Comparison of ENCODE assay signal across 12 mouse cellular contexts in the genomic region with DNA sequence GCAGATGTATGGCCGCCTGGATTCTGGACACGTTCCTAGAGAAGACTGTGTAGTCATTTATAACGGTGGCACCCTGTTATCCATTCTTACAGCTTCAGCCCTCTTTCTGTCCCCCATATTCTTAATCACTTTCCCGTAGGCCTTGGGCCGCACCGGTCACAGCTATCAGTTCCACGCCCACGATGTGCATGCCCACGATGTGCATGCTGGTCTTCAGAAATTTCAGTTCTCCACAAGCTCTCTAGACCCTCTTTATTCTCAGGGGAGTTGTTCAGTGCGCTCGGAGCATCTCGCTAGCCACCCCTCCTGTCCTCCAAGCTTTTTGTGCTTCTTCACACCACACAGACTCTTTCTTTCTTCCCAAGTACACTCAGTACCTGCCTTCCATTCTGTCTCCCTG.
DNase-seq lines count a peak whose midpoint lies in the region; ATAC-seq and TF ChIP-seq lines count a peak whose summit lies in the region.
"Had no signal": no experiment of that assay in that cellular context is flagged by ENCODE, and none has a peak within 500 bp of the region (broad histone marks: within the 10 kb centered on the region; RNA-seq: fewer than 3 reads in every experiment).

No protein-coding gene starts in this region.

- peak overlapping the region; percentile 35 for H3K4me3 ChIP-seq in heart, adult 2 months
- no peak overlapping the region for H3K4me3 ChIP-seq in layer of hippocampus, adult 2 months
- H3K4me3 ChIP-seq in embryonic facial prominence, embryonic 13.5 days = no peak overlapping the region
- H3K4me3 ChIP-seq in limb, embryonic 15.5 days = peak overlapping the region; percentile 20; the same call in 1 of the 2 replicates
- no peak overlapping the region for H3K4me3 ChIP-seq in forebrain, embryonic 10.5 days

- WGBS in heart, adult 2 months = 52% methylated on average over 12 of the region's 12 CpGs
- 73% methylated on average over 12 of the region's 12 CpGs for WGBS in embryonic facial prominence, embryonic 13.5 days
- WGBS in limb, embryonic 15.5 days = 71% methylated on average over 12 of the region's 12 CpGs
- WGBS in forebrain, embryonic 10.5 days = 86% methylated on average over 12 of the region's 12 CpGs

- peak overlapping the region; percentile 80 for H3K27ac ChIP-seq in heart, adult 2 months
- H3K27ac ChIP-seq in layer of hippocampus, adult 2 months = peak overlapping the region; percentile 37; the same call in 1 of the 2 replicates
- H3K27ac ChIP-seq in embryonic facial prominence, embryonic 13.5 days = peak overlapping the region; percentile 44; the same call in 1 of the 2 replicates
- peak overlapping the region; percentile 62; the same call in 1 of the 2 replicates for H3K27ac ChIP-seq in limb, embryonic 15.5 days
- H3K27ac ChIP-seq in forebrain, embryonic 10.5 days = no peak overlapping the region

- intact Hi-C loops in heart, adult 2 months (cut with DNase I) = loop anchor here (2.0 to 10.0 kb wide), 3 partner anchors 14 to 288 kb away; no protein-coding TSS in a partner anchor
- intact Hi-C loops in heart, postnatal 10 days (cut with DNase I) = no loop called here

- peak overlapping the region; percentile 41 for H3K4me2 ChIP-seq in embryonic facial prominence, embryonic 13.5 days
- H3K4me2 ChIP-seq in limb, embryonic 15.5 days = peak overlapping the region; percentile 31

- H3K9me3 ChIP-seq in embryonic facial prominence, embryonic 13.5 days = no peaks in the 10 kb centered on the region
- no peaks in the 10 kb centered on the region for H3K9me3 ChIP-seq in limb, embryonic 15.5 days
- no peaks in the 10 kb centered on the region for H3K9me3 ChIP-seq in forebrain, embryonic 10.5 days
- H3K9me3 ChIP-seq: embryonic facial prominence, embryonic 15.5 days had no signal

- no peak for TF ChIP-seq EP300 in heart, adult 2 months (IDR thresholded peaks at IDR 0.05; ENCODE audit: insufficient read depth, low read depth, low read length)

- no peak overlapping the region for H3K9ac ChIP-seq in heart, adult 2 months (ENCODE audit: low read depth, low read length)
- H3K9ac ChIP-seq in embryonic facial prominence, embryonic 13.5 days = no peak overlapping the region
- no peak overlapping the region for H3K9ac ChIP-seq in limb, embryonic 15.5 days
- H3K9ac ChIP-seq: embryonic facial prominence, embryonic 15.5 days had no signal

- H3K4me1 ChIP-seq in heart, adult 2 months (ENCODE audit: control insufficient read depth, insufficient read depth, low read length) = peaks cover 28% of the 10 kb centered on the region
- H3K4me1 ChIP-seq in embryonic facial prominence, embryonic 13.5 days = peaks cover 49% of the 10 kb centered on the region
- peaks cover 38% of the 10 kb centered on the region for H3K4me1 ChIP-seq in limb, embryonic 15.5 days
- peaks cover 53% of the 10 kb centered on the region for H3K4me1 ChIP-seq in forebrain, embryonic 10.5 days

- no peak for TF ChIP-seq CTCF in heart, adult 2 months (IDR thresholded peaks at IDR 0.05)
- no peak for TF ChIP-seq CTCF in layer of hippocampus, adult 2 months (conservative IDR thresholded peaks at IDR 0.05)

- no peak for DNase-seq in heart, adult 2 months
- no peak for DNase-seq in heart, postnatal 10 days
- DNase-seq in layer of hippocampus, adult 2 months (ENCODE audit: low spot score in 2 of 2) = no peak
- no peak for DNase-seq in layer of hippocampus, postnatal 10 days (ENCODE audit: low spot score in 2 of 2)
- no peak for DNase-seq in natural killer cell, adult 2 months (ENCODE audit: low spot score in 2 of 2)
- DNase-seq in forebrain, embryonic 10.5 days (ENCODE audit: extremely low spot score, low spot score) = no peak
- DNase-seq: adrenal gland, postnatal 10 days; cerebellum, adult 11-12 months; thymus, postnatal 4 days had no signal

- peaks cover 17% of the 10 kb centered on the region for H3K36me3 ChIP-seq in heart, adult 2 months (ENCODE audit: control insufficient read depth, insufficient read depth, low read length)
- H3K36me3 ChIP-seq in embryonic facial prominence, embryonic 13.5 days = no peaks in the 10 kb centered on the region
- no peaks in the 10 kb centered on the region for H3K36me3 ChIP-seq in limb, embryonic 15.5 days
- no peaks in the 10 kb centered on the region for H3K36me3 ChIP-seq in forebrain, embryonic 10.5 days (replicated peaks)
- H3K36me3 ChIP-seq: embryonic facial prominence, embryonic 15.5 days had no signal

- ATAC-seq in embryonic facial prominence, embryonic 13.5 days (ENCODE audit: insufficient number of reproducible peaks, insufficient read depth, low FRiP score, low TSS enrichment, low read depth) = no peak
- ATAC-seq in limb, embryonic 15.5 days (ENCODE audit: insufficient number of reproducible peaks, low FRiP score, low TSS enrichment, low read depth) = no peak

- 0 out of 2 replicates have a peak, but pooled peaks cover 2% of the 10 kb centered on the region for H3K27me3 ChIP-seq in heart, adult 2 months (ENCODE audit: control insufficient read depth, insufficient read depth, low read length)
- no peaks in the 10 kb centered on the region for H3K27me3 ChIP-seq in embryonic facial prominence, embryonic 13.5 days
- no peaks in the 10 kb centered on the region for H3K27me3 ChIP-seq in limb, embryonic 15.5 days
- H3K27me3 ChIP-seq in forebrain, embryonic 10.5 days (ENCODE audit: poor library complexity, severe bottlenecking) = peaks cover 50% of the 10 kb centered on the region

- H3K79me2 ChIP-seq in heart, adult 2 months (replicated peaks; ENCODE audit: control insufficient read depth, insufficient read depth, low read length) = no peaks in the 10 kb centered on the region; the same call in 1 of the 2 replicates

- TF ChIP-seq POLR2A in heart, adult 2 months (IDR thresholded peaks at IDR 0.05; ENCODE audit: insufficient read depth, low read depth, low read length) = no peak

Comparison
In these comparisons a context has a peak if more than half of its experiments do, and no peak if none do; other contexts are left out.
1. H3K4me3 ChIP-seq: peak in heart, adult 2 months (single experiment) and limb, embryonic 15.5 days (single experiment); none in layer of hippocampus, adult 2 months (single experiment), embryonic facial prominence, embryonic 13.5 days (single experiment) and forebrain, embryonic 10.5 days (single experiment).